Mouse (Mus musculus) kidney, adult 2 months (tissue): ENCODE measurements around the gene Insl6. TPM values are rescaled to one million over a fixed set of nuclear protein-coding genes. Genes with fewer than 3 reads are reported as not detected.

Source experiments
- DNase-seq: peaks from one replicate; pipeline ENCODE4 v3.0.0; 2021
- H3K27ac ChIP-seq: fragments of 200-500 bp; 2 replicates; pipeline ENCODE4 v1.5.1; 2012; ENCODE audit warnings: low read depth, low read length, control low read depth, inconsistent platforms; ENCODE audit not compliant: insufficient read depth
- H3K27me3 ChIP-seq: fragments of 200-500 bp; replicated peaks from 2 replicates; pipeline ENCODE4 v1.6.1; 2012; ENCODE audit warnings: mild to moderate bottlenecking, moderate library complexity, low read length, inconsistent platforms; ENCODE audit not compliant: control insufficient read depth, insufficient read depth
- H3K36me3 ChIP-seq: fragments of 200-500 bp; 2 replicates; pipeline ENCODE4 v1.6.1; 2012; ENCODE audit warnings: mild to moderate bottlenecking, moderate library complexity, low read length, inconsistent platforms; ENCODE audit not compliant: control insufficient read depth, insufficient read depth
- H3K4me1 ChIP-seq: fragments of 200-500 bp; 2 replicates; pipeline ENCODE4 v1.6.1; 2011; ENCODE audit warnings: low read length; ENCODE audit not compliant: control insufficient read depth, insufficient read depth
- H3K4me3 ChIP-seq: fragments of 200-500 bp; 2 replicates; pipeline ENCODE4 v1.5.1; 2011; ENCODE audit warnings: mild to moderate bottlenecking, low read depth, low read length, control low read depth; ENCODE audit not compliant: insufficient read depth
- CTCF ChIP-seq: fragments of 200-500 bp; conservative IDR thresholded peaks from 2 replicates; pipeline ENCODE4 v1.5.1; 2011; ENCODE audit warnings: low read depth, mild to moderate bottlenecking, control low read depth, low read length, moderate library complexity, mixed read lengths; ENCODE audit not compliant: insufficient read depth, insufficient read length
- POLR2A ChIP-seq: fragments of 200-500 bp; IDR thresholded peaks from one replicate; pipeline ENCODE4 v1.6.1; 2011; ENCODE audit warnings: low read depth, low read length, control low read depth
- WGBS: fragments of 180-500 bp; shearing (Covaris S2); methylation state at CpG from one replicate; pipeline ENCODE4 v1.1.7; 2018; 5-methylcytosine and 5-hydroxymethylcytosine counted together
- polyA plus RNA-seq: library from polyadenylated mRNA; depleted of rRNA; stranded (reverse); fragments of >200 nt; gene quantifications from 2 replicates; pipeline ENCODE4 v1.2.3, GENCODE M21; 2012

Gene Insl6
- polyA plus RNA-seq, 1 experiment, result 3.1 TPM

GRCm38 (mm10) chr19:29308832-29309231, 16.3 kb downstream of the Insl6 start:
- TF ChIP-seq POLR2A (no peak), CTCF (no peak)

GRCm38 (mm10) chr19:29302119-29302518, 23.0 kb downstream of the Insl6 start:
- Histone ChIP-seq H3K27ac (no peak overlapping the region), H3K4me3 (no peak overlapping the region), H3K27me3 (no peaks in the 10 kb centered on the region), H3K36me3 (peaks cover 8% of the 10 kb centered on the region), H3K4me1 (no peaks in the 10 kb centered on the region)
- 89% methylated on average over 2 of the region's 2 CpGs for WGBS
- DNase-seq, result no peak
- TF ChIP-seq POLR2A (no peak), CTCF (no peak)

More at GRCm38 (mm10) chr19:29308832-29309231, 16.3 kb downstream of the Insl6 start:
- H3K36me3 ChIP-seq, result no peaks in the 10 kb centered on the region; the same call in 1 of the 2 replicates
- DNase-seq, result no peak
- H3K4me1 ChIP-seq, result no peaks in the 10 kb centered on the region
- H3K27ac ChIP-seq, result no peak overlapping the region
- no peak overlapping the region for H3K4me3 ChIP-seq
- no peaks in the 10 kb centered on the region for H3K27me3 ChIP-seq

- Histone ChIP-seq H3K4me1 (no peaks in the 10 kb centered on the region), H3K36me3 (peaks cover 8% of the 10 kb centered on the region), H3K27me3 (no peaks in the 10 kb centered on the region), H3K27ac (no peak overlapping the region), H3K4me3 (no peak overlapping the region)
- WGBS, result 93% methylated on average over 13 of the region's 13 CpGs
- DNase-seq, result no peak
- TF ChIP-seq CTCF (no peak), POLR2A (no peak)
Observed at GRCm38 (mm10) chr19:29300919-29301318, 24.2 kb downstream of the Insl6 start.

GRCm38 (mm10) chr19:29297366-29297765, 27.8 kb downstream of the Insl6 start:
- 91% methylated on average over 1 of the region's 1 CpGs for WGBS
- no peak for DNase-seq
- H3K4me1 ChIP-seq, result no peaks in the 10 kb centered on the region
- TF ChIP-seq POLR2A (no peak), CTCF (no peak)
- no peak overlapping the region for H3K27ac ChIP-seq
- no peak overlapping the region for H3K4me3 ChIP-seq
- peaks cover 10% of the 10 kb centered on the region for H3K36me3 ChIP-seq
- no peaks in the 10 kb centered on the region for H3K27me3 ChIP-seq

GRCm38 (mm10) chr19:29296166-29296565, 29.0 kb downstream of the Insl6 start:
- no peak overlapping the region for H3K4me3 ChIP-seq
- no peaks in the 10 kb centered on the region for H3K4me1 ChIP-seq
- peaks cover 10% of the 10 kb centered on the region for H3K36me3 ChIP-seq
- H3K27me3 ChIP-seq, result no peaks in the 10 kb centered on the region
- DNase-seq, result no peak
- no peak for TF ChIP-seq CTCF
- TF ChIP-seq POLR2A, result no peak
- no peak overlapping the region for H3K27ac ChIP-seq

GRCm38 (mm10) chr19:29294756-29295155, 30.4 kb downstream of the Insl6 start:
- H3K4me3 ChIP-seq, result no peak overlapping the region
- WGBS, result 45% methylated on average over 2 of the region's 2 CpGs
- H3K4me1 ChIP-seq, result no peaks in the 10 kb centered on the region
- TF ChIP-seq CTCF, result no peak
- TF ChIP-seq POLR2A, result no peak
- no peak for DNase-seq
- no peak overlapping the region for H3K27ac ChIP-seq
- no peaks in the 10 kb centered on the region for H3K27me3 ChIP-seq
- peaks cover 5% of the 10 kb centered on the region for H3K36me3 ChIP-seq

GRCm38 (mm10) chr19:29292546-29292945, 32.6 kb downstream of the Insl6 start:
- no peak for DNase-seq
- peaks cover 2% of the 10 kb centered on the region; the same call in 1 of the 2 replicates for H3K36me3 ChIP-seq
- no peak overlapping the region for H3K27ac ChIP-seq
- no peaks in the 10 kb centered on the region for H3K4me1 ChIP-seq
- no peak for TF ChIP-seq POLR2A
- TF ChIP-seq CTCF, result no peak
- H3K27me3 ChIP-seq, result no peaks in the 10 kb centered on the region
- 60% methylated on average over 4 of the region's 4 CpGs for WGBS
- no peak overlapping the region for H3K4me3 ChIP-seq

GRCm38 (mm10) chr19:29291532-29291931, 33.6 kb downstream of the Insl6 start:
- no peak for DNase-seq
- TF ChIP-seq CTCF (no peak), POLR2A (no peak)
- H3K36me3 ChIP-seq, result peaks cover 2% of the 10 kb centered on the region; the same call in 1 of the 2 replicates
- H3K27me3 ChIP-seq, result no peaks in the 10 kb centered on the region
- WGBS, result 75% methylated on average over 14 of the region's 14 CpGs
- H3K4me1 ChIP-seq, result no peaks in the 10 kb centered on the region
- H3K27ac ChIP-seq, result no peak overlapping the region
- H3K4me3 ChIP-seq, result no peak overlapping the region
